Mouse (Mus musculus) heart, embryonic 15.5 days (tissue): ENCODE measurements around the gene Tom1l1. TPM values are rescaled to one million over a fixed set of nuclear protein-coding genes. Genes with fewer than 3 reads are reported as not detected.
A peak's percentile ranks its signal among the peaks of the same experiment; 100 is the strongest.

Experiments
- ATAC-seq: fragments of 200-750 bp; cut with Nextera tagmentation; replicated peaks from 2 replicates; pipeline ENCODE4 v1.8.0; 2017; ENCODE audit warnings: low read depth, moderate TSS enrichment; ENCODE audit not compliant: insufficient number of reproducible peaks, insufficient read depth, low FRiP score
- H3K27ac ChIP-seq: fragments of 300-500 bp; sonication (generic); 2 replicates; pipeline ENCODE4 v1.5.1; 2015; ENCODE audit warnings: mild to moderate bottlenecking, inconsistent platforms
- H3K27me3 ChIP-seq: fragments of 300-500 bp; sonication (generic); 2 replicates; pipeline ENCODE4 v1.6.1; 2015; ENCODE audit warnings: inconsistent platforms
- H3K36me3 ChIP-seq: fragments of 300-500 bp; sonication (generic); 2 replicates; pipeline ENCODE4 v1.6.1; 2015; ENCODE audit warnings: mild to moderate bottlenecking, inconsistent platforms
- H3K4me1 ChIP-seq: fragments of 300-500 bp; sonication (generic); replicated peaks from 2 replicates; pipeline ENCODE4 v1.6.1; 2015; ENCODE audit warnings: inconsistent platforms
- H3K4me2 ChIP-seq: fragments of 300-500 bp; sonication (generic); 2 replicates; pipeline ENCODE4 v1.6.1; 2015; ENCODE audit warnings: inconsistent platforms, mild to moderate bottlenecking, moderate library complexity
- H3K4me3 ChIP-seq: fragments of 300-500 bp; sonication (generic); 2 replicates; pipeline ENCODE4 v1.5.1; 2015; ENCODE audit warnings: mild to moderate bottlenecking, inconsistent platforms
- H3K9ac ChIP-seq: fragments of 300-500 bp; sonication (generic); 2 replicates; pipeline ENCODE4 v1.6.1; 2015; ENCODE audit warnings: mild to moderate bottlenecking, inconsistent platforms
- H3K9me3 ChIP-seq: fragments of 300-500 bp; sonication (generic); replicated peaks from 2 replicates; pipeline ENCODE4 v1.6.1; 2016; ENCODE audit warnings: inconsistent platforms
- WGBS: fragments of 180-500 bp; shearing (Covaris S2); methylation state at CpG from one replicate; pipeline ENCODE4 v1.1.7; 2015; ENCODE audit warnings: mixed read lengths; 5-methylcytosine and 5-hydroxymethylcytosine counted together
- polyA plus RNA-seq: library from polyadenylated mRNA; unstranded; fragments of >200 nt; fragmentation: Nextera tagmentation; extraction: Ambion mirVana; gene quantifications from 2 replicates; pipeline ENCODE4 v1.2.1, GENCODE M21; 2015

Gene Tom1l1
- polyA plus RNA-seq, 1 experiment from 2014 or later = 28.9 TPM

DNA sequence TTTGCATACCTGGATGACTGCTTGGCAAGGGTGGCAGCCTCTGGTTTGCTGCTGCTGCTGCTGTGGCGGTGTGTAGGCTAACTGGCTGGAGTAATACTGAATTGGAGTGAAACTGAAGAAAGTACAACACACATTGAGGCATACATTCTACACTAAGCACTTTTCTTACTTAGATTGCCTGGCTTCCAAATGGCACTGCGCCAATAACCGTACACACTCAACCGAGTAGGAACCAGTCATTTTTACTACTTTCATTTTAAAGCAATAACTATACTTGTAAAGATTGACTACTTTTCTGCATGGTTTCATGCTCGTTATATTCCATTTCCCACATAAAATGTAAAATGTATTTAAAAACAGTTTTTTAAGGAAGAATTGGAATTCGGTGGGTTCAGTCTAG, 38.4 kb downstream of the Tom1l1 start:
- Histone ChIP-seq H3K4me2 (no peak overlapping the region), H3K27ac (no peak overlapping the region), H3K27me3 (no peaks in the 10 kb centered on the region), H3K9me3 (no peaks in the 10 kb centered on the region), H3K9ac (no peak overlapping the region), H3K36me3 (peaks cover 56% of the 10 kb centered on the region), H3K4me3 (no peak overlapping the region), H3K4me1 (no peaks in the 10 kb centered on the region; the same call in none of the 2 replicates)
- 86% methylated on average over 6 of the region's 6 CpGs for WGBS
- ATAC-seq = no peak

DNA sequence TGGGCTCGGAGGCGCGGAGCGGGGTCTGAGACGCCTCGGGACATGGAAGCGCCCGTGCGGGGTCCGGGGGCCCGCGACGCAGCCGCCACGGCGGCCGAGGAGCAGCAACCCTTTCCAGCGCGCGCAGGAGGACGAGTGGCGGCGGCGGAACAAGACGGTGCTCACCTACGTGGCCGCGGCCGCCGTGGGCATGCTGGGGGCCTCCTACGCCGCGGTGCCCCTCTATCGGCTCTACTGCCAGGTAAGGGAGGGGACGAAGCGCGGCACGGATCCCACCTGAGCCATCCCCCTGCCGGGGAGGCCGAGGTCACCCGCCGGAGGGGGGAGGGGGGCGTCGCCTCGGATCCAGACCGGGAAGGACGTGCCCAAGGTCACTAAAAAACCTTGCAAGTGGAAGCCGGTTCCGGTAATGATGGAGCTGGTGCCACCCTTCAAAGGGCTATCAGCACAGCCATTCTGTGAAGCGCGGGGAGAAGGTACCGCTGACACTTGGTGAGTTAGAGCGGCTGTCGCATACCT, 49.8 kb downstream of the Tom1l1 start:
- Histone ChIP-seq H3K27ac (peak overlapping the region; percentile 96), H3K36me3 (peaks cover 14% of the 10 kb centered on the region), H3K4me2 (peak overlapping the region; percentile 71), H3K4me1 (peaks cover 14% of the 10 kb centered on the region), H3K27me3 (no peaks in the 10 kb centered on the region), H3K4me3 (peak overlapping the region; percentile 98), H3K9ac (peak overlapping the region; percentile 99), H3K9me3 (no peaks in the 10 kb centered on the region)
- peak; percentile 63 for ATAC-seq
- under 1% methylated on average over 54 of the region's 54 CpGs for WGBS

DNA sequence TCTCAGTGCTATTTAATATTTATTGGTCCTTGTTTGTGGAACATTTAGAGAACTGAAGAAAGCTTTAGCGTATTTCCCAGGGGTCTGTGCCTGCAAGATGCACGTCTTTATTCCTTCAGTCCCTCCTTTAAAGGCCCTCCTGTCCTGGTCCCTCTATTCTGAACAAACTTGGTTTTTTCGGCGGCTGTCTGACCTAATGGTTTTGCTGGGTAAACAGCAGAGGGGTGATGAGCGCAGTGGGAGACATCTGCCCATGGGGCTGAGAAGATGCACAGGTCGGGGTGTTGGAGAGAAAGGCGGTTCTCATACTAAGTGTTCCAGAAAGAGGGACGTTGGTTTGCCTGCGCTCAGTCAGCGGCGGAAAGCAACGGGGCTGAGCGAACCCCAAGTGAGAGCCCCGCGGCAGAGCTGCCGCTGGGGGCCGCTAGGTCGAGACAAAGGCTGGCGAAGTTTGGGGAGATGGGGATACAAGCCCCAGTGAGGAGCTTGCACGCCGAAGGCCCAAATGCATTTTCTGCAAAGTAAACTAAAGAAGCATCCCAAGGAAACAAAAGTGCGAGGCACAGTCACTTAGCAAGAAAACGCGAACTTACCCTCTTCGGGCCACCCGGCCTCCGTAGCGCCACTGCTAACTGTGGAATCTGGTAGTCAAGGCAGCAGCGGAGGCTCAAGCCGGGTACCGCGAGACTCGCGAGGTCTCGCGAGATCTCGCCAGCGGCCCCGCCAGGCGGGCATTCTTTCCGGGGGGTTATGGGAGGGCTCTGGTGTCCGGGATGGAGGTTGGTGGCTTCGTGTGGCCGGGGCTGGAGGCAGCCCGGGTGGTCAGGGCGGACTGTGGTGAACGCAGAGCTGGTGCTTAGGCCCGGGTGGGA, 50.5 kb downstream of the Tom1l1 start, which contains the start of the genes Stxbp4 and Cox11:
TSS of gene Stxbp4 (minus strand) at position 645 of the 872 bp plus-strand sequence.
TSS of gene Cox11 (plus strand) at position 734 of the 872 bp plus-strand sequence.
- peak within 1 kb of the TSS; percentile 98 for H3K4me3 ChIP-seq
- peak within 1 kb of the TSS; percentile 96 for H3K27ac ChIP-seq
- WGBS = under 1% methylated on average over 48 of the region's 48 CpGs
- peak; percentile 97 for ATAC-seq
- peaks cover 12% of the 10 kb centered on the region for H3K36me3 ChIP-seq
- H3K9ac ChIP-seq = peak within 1 kb of the TSS; percentile 99
- H3K9me3 ChIP-seq = no peaks in the 10 kb centered on the region
- peaks cover 14% of the 10 kb centered on the region for H3K4me1 ChIP-seq
- peak within 1 kb of the TSS; percentile 71 for H3K4me2 ChIP-seq
- no peaks in the 10 kb centered on the region for H3K27me3 ChIP-seq

GRCm38 (mm10) chr11:90634661-90635060, 53.5 kb downstream of the Tom1l1 start:
- no peak overlapping the region for H3K27ac ChIP-seq
- no peaks in the 10 kb centered on the region for H3K27me3 ChIP-seq
- H3K9me3 ChIP-seq = no peaks in the 10 kb centered on the region
- H3K4me1 ChIP-seq = peaks cover 9% of the 10 kb centered on the region
- no peak overlapping the region for H3K4me2 ChIP-seq
- 85% methylated on average over 3 of the region's 3 CpGs for WGBS
- ATAC-seq = no peak
- no peaks in the 10 kb centered on the region for H3K36me3 ChIP-seq
- no peak overlapping the region for H3K9ac ChIP-seq
- no peak overlapping the region for H3K4me3 ChIP-seq

DNA sequence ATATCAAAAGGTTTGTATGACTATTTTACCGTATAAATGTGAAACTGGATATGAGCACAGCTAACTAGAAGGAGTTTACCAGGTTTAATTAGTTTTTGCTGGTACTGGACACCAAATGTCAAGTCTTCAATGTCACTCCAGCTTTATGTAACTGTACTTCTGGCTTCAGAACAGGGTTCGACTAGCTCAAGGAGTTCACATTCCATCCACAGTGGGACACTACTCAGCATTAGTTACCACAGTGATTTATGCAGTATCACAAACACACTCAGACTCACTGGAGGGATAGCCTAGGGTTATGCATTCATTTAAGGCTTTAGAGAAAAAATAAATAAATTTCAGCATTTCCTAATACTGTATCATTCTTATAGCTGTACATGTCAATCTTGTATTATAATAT, 55.7 kb downstream of the Tom1l1 start:
- H3K27me3 ChIP-seq = no peaks in the 10 kb centered on the region
- no peak overlapping the region for H3K4me3 ChIP-seq
- H3K4me2 ChIP-seq = no peak overlapping the region
- 62% methylated on average over 2 of the region's 2 CpGs for WGBS
- no peaks in the 10 kb centered on the region for H3K36me3 ChIP-seq
- H3K9me3 ChIP-seq = no peaks in the 10 kb centered on the region
- H3K4me1 ChIP-seq = peaks cover 4% of the 10 kb centered on the region; the same call in 1 of the 2 replicates
- H3K27ac ChIP-seq = no peak overlapping the region
- no peak for ATAC-seq
- H3K9ac ChIP-seq = no peak overlapping the region

DNA sequence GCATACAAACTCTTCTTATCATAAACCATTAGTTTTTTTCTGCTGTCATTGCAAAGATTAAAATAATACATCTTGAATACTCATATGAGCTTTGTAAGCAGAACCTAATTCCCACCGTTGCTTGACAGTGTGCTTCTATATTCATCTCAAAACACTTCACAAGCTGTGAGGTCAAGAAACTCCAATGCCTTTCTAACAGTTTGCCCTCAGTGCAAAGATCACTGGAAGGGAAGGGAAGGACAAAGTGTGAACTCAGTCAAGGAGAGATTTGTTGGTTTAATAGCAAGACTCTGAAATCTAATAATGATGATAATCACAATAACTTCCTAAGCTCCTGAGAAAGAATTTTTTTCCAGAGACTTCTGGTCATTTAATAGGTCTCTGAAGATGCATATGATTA, 60.4 kb downstream of the Tom1l1 start:
- H3K4me3 ChIP-seq = no peak overlapping the region
- H3K4me1 ChIP-seq = no peaks in the 10 kb centered on the region
- no peak overlapping the region for H3K27ac ChIP-seq
- H3K9me3 ChIP-seq = no peaks in the 10 kb centered on the region
- no peak overlapping the region for H3K9ac ChIP-seq
- ATAC-seq = no peak
- 52% methylated on average over 1 of the region's 1 CpGs for WGBS
- no peaks in the 10 kb centered on the region for H3K27me3 ChIP-seq
- H3K4me2 ChIP-seq = no peak overlapping the region
- H3K36me3 ChIP-seq = no peaks in the 10 kb centered on the region

GRCm38 (mm10) chr11:90625174-90625573, 63.0 kb downstream of the Tom1l1 start:
- no peak for ATAC-seq
- H3K9me3 ChIP-seq = no peaks in the 10 kb centered on the region
- H3K27me3 ChIP-seq = no peaks in the 10 kb centered on the region
- no peak overlapping the region for H3K4me2 ChIP-seq
- no peaks in the 10 kb centered on the region for H3K4me1 ChIP-seq
- no peak overlapping the region for H3K27ac ChIP-seq
- no peaks in the 10 kb centered on the region for H3K36me3 ChIP-seq
- H3K4me3 ChIP-seq = no peak overlapping the region
- 67% methylated on average over 1 of the region's 1 CpGs for WGBS
- H3K9ac ChIP-seq = no peak overlapping the region

DNA sequence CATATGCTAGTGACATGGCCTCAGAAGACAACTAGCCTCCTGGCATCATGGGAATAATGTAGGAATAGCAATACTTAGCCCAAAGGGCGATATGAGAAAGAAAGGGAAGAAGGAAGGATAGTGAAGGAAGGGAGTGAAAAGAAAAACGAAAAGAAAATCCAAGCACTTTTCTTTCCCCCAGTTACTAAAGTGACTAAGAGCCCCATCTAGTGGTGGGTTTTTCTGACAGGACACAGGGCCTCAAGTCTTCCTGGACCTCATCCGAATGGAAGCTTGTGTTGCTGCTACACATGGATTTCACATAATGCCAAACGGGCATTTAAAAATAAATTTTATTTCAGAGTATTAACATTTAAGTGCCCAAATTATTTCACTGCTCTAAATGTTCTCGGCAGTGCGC, 64.7 kb downstream of the Tom1l1 start:
- ATAC-seq = no peak
- Histone ChIP-seq H3K9ac (no peak overlapping the region), H3K4me1 (no peaks in the 10 kb centered on the region), H3K4me2 (no peak overlapping the region), H3K36me3 (no peaks in the 10 kb centered on the region; the same call in 1 of the 2 replicates), H3K9me3 (no peaks in the 10 kb centered on the region), H3K4me3 (no peak overlapping the region), H3K27me3 (no peaks in the 10 kb centered on the region), H3K27ac (no peak overlapping the region)
- WGBS = 47% methylated on average over 6 of the region's 6 CpGs

DNA sequence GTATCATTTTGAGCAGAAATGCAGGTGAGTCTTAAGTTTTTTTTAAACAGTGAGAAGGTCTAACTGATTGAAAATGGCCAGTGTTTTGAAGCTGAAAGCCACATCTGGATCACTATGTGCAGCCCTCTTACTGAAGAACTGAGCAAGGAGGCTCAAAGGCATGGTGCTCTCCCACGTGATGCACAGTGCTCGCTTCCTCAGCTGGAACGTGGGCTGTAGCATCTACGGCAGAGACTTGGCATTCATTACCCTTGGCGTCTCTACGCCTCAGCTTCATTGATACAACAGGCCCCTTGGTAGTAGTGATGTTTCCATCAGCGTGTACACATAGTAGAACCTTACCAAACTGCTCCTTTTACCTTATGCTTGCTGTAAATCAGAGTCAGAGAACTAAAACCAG, 65.7 kb downstream of the Tom1l1 start:
- 90% methylated on average over 7 of the region's 7 CpGs for WGBS
- Histone ChIP-seq H3K4me1 (no peaks in the 10 kb centered on the region), H3K27me3 (no peaks in the 10 kb centered on the region), H3K4me2 (no peak overlapping the region), H3K36me3 (peaks cover 4% of the 10 kb centered on the region; the same call in 1 of the 2 replicates), H3K4me3 (no peak overlapping the region), H3K27ac (no peak overlapping the region), H3K9me3 (no peaks in the 10 kb centered on the region), H3K9ac (no peak overlapping the region)
- ATAC-seq = no peak

DNA sequence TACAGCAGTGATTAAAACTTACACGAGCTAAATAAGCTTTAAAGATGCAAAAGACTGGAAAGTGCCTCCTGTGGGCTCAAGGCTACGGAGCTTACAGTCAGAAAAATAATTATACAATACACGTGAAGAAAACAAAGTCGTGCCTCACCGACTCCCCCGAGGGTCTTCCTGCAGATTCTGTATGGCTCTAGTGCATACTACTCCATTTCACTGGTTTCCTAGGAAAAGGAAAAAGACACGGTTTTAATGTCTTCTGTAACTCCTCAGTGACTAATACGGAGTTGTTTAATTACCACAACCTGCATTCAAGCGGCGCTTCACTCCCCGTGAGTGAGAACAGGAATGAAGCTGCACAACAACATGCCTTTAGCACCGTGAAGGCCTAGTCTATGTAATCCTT, 66.1 kb downstream of the Tom1l1 start:
- no peaks in the 10 kb centered on the region for H3K27me3 ChIP-seq
- peaks cover 4% of the 10 kb centered on the region; the same call in 1 of the 2 replicates for H3K36me3 ChIP-seq
- no peak for ATAC-seq
- no peak overlapping the region for H3K9ac ChIP-seq
- no peak overlapping the region for H3K4me2 ChIP-seq
- H3K4me3 ChIP-seq = no peak overlapping the region
- no peaks in the 10 kb centered on the region for H3K4me1 ChIP-seq
- no peaks in the 10 kb centered on the region for H3K9me3 ChIP-seq
- 88% methylated on average over 12 of the region's 12 CpGs for WGBS
- no peak overlapping the region for H3K27ac ChIP-seq

- no peak overlapping the region for H3K27ac ChIP-seq
- no peaks in the 10 kb centered on the region for H3K4me1 ChIP-seq
- H3K36me3 ChIP-seq = peaks cover 4% of the 10 kb centered on the region; the same call in 1 of the 2 replicates
- H3K9ac ChIP-seq = no peak overlapping the region
- no peak overlapping the region for H3K4me2 ChIP-seq
- no peak overlapping the region for H3K4me3 ChIP-seq
- no peak for ATAC-seq
- H3K9me3 ChIP-seq = no peaks in the 10 kb centered on the region
- H3K27me3 ChIP-seq = no peaks in the 10 kb centered on the region
Measured at GRCm38 (mm10) chr11:90616431-90616830, 71.7 kb downstream of the Tom1l1 start.
